Mouse (Mus musculus) layer of hippocampus, adult 9-10 months (tissue): Measurements from ENCODE around the gene 2510002D24Rik.

Experiments
- DNase-seq: peaks from one replicate; pipeline ENCODE4 v3.0.0; 2022; ENCODE audit warnings: low spot score

The 2510002D24Rik gene

DNA sequence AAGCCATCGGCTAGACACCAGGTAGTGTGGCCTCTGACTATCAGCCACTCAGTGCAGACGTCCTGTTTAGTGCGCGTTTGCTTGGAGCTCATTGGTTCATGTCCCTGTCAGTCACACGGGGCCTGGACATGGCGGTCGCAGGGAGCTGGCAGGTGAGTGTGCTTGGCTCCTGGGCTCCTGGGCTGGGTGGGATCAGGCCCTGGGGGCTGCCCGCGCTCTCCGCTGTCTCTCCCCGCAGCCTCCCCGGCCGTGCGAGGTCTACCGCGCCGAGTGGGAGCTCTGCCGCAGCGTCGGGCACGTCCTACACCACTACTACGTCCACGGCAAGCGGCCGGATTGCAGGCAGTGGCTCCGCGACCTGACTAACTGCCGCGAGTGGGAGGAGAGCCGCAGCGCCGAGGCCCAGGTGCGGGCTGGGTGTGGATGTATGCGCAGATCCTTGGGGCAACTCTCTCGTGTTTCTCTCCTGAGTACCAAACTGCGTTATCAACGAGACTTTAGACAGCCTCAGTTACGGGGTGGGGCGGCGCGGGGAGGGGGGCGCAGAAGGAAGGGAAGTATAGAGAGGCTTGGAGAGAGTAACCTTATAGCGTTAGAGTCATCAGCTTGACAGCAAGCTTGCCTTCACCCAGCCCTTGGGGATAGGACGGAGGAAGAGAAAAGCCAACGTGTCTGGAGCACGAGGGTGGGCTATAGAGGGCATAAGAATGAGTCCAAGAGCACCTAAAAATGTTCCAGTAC, at the start of gene 2510002D24Rik, which contains the start of gene Gm28539:
Gene 2510002D24Rik (plus strand): TSS at position 111 of the 741 bp plus-strand sequence.
Gene Gm28539 (plus strand): TSS at position 117 of the 741 bp plus-strand sequence.
- peak; percentile 87 for DNase-seq

- no peak for DNase-seq
Observed at GRCm38 (mm10) chr16:18786652-18787051, 49.7 kb upstream of the 2510002D24Rik start.

GRCm38 (mm10) chr16:18788627-18789406, 47.6 kb upstream of the 2510002D24Rik start:
- DNase-seq = no peak

GRCm38 (mm10) chr16:18795223-18795899, 41.0 kb upstream of the 2510002D24Rik start:
- DNase-seq = no peak

DNA sequence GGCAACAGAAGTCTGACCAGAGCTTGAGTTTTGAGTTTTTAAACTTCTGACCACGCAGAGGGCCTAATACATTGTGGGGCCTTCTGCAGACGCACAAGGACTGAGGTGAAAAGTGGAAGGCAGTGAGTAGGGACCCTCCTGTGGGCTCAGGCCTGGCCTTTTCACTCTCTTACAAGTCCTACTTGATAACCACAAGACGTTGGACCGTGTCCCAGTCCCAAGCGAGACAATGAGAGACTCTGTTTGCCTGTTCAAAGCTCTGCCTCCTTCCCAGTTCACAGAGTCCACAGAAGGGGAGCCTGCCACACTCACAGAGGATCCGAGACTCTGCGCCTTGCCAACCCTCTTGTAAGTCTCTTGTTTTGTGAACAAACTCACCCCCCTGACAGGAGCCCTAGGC, 39.7 kb upstream of the 2510002D24Rik start:
- no peak for DNase-seq

DNA sequence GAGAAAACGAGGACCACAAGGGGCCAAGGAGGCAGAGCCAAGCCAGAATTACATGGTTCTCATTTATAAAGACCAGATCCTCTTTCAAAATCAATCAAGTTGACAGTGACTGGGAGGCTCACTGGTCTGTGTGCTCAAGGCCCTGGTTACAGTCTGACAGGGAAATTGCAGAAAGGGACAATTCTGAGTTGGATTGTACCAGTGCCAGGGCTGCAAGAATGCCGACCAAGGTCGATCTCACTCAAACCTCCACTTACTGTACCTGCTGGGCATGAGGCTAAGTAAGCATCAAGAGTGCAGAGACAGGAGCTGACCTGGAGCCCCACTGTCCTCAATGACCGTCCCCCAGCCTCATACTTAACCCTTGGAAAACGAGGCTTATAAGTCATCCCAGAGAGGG, 38.2 kb upstream of the 2510002D24Rik start:
- no peak for DNase-seq

- peak; percentile 55 for DNase-seq
Observed at GRCm38 (mm10) chr16:18798841-18799240, 37.5 kb upstream of the 2510002D24Rik start.

GRCm38 (mm10) chr16:18805746-18806145, 30.6 kb upstream of the 2510002D24Rik start:
- DNase-seq = no peak

DNA sequence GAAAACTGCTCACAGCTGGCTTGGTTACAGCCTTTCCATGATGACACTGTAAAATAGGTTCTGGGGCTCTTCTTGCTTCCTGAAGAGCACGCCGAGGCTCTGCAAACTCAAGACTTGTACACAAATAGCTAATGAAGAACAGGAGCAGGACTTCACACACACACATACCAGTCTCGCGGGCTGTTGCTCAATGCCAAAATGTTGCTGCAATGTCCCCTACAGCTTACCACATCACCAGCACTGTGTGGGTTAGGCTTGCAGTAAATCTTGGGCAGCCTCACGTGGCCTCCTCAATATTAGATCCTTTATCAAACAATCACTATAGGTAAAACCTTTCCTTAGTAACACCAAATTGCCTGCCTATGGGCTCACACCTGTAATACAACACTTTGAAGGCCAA, 27.4 kb upstream of the 2510002D24Rik start:
- no peak for DNase-seq

- no peak for DNase-seq
Observed at GRCm38 (mm10) chr16:18811032-18811431, 25.3 kb upstream of the 2510002D24Rik start.

GRCm38 (mm10) chr16:18811468-18812384, 24.7 kb upstream of the 2510002D24Rik start, which contains the start of the genes Ufd1 and Cdc45:
TSS of gene Ufd1 (plus strand) at chr16:18811779.
TSS of gene Cdc45 (minus strand) at chr16:18811987.
- DNase-seq = peak; percentile 93

GRCm38 (mm10) chr16:18812385-18812910, 23.9 kb upstream of the 2510002D24Rik start:
- DNase-seq = no peak

DNA sequence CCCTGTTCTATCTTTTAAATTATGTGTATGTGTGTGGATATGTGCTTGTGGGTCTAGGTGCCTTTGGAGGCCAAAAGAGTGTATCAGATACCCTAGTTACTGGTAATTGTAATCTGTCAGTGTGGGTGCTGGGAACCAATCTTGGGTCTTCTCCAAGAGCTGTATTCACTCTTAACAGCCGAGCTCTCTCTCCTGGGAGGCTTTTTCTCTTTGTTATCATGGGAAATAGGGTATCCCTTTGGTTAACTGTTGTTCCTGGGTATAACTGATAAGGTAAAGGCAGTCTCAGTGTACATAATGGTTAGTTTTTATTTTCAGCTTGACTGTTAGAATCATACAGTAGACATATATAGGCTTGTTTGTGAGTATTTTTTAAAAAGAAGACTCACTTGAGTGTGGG, 14.0 kb upstream of the 2510002D24Rik start:
- DNase-seq = no peak

GRCm38 (mm10) chr16:18822925-18823324, 13.5 kb upstream of the 2510002D24Rik start:
- peak; percentile 31 for DNase-seq

GRCm38 (mm10) chr16:18828630-18829029, 7.7 kb upstream of the 2510002D24Rik start:
- no peak for DNase-seq

GRCm38 (mm10) chr16:18829102-18829501, 7.3 kb upstream of the 2510002D24Rik start:
- no peak for DNase-seq

- no peak for DNase-seq
Observed at GRCm38 (mm10) chr16:18833486-18833885, 2.9 kb upstream of the 2510002D24Rik start.

DNA sequence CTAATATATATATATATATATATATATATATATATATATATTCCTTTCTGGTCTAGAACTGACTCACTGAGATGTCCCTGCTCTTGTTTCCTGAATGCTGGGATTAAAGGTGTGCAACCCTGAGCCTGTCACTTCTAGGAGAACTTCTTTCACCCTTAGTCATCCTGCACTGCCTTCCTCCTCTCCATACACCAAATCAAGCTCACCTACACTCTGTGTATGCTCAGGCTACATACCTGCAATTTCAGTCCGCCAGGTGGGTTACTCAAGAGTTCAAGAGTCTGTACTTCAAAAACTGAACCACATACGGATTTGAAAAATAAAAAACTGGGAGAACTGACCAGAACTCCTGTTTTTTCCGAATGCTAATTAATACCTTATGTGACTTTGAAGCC, 308 bp upstream of the 2510002D24Rik start:
- DNase-seq = no peak

- DNase-seq = no peak
Observed at GRCm38 (mm10) chr16:18838346-18838745, 2.0 kb downstream of the 2510002D24Rik start.

DNA sequence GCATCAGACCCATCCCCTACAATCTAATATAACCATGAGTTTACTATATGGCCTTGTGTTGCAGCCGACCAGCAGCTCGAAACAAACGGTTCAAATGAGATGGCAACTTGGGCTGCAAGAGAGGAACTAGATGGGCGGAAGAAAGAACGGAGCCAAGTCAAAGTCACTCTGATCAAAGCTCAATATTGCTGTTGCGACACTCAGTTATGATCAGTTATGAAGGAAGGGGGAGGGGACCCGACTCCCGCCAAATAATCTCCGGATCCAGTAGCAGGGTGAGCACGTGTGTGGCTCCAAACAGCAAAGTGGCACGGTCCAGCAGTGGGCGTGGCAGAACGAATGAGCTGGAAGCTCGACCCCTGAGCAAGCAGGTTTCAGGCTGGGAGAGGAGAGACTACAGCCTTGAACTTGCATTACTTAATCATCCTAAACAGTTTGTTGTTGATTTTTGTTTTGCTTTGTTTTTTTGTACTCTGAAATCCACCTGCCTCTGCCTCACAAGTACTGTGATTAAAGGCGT, 10.0 kb downstream of the 2510002D24Rik start:
- no peak for DNase-seq
